Mouse (Mus musculus) lung, adult 10 weeks (tissue): ENCODE data around the gene Pinlyp. TPM values are rescaled to one million over a fixed set of nuclear protein-coding genes. Genes with fewer than 3 reads are reported as not detected.

Source experiments
- polyA plus RNA-seq: library from polyadenylated mRNA; stranded (reverse); fragments of 350-450 nt; fragmentation: Illumina TruSeq; extraction: RNeasy Lipid Tissue Mini Kit (QIAGEN cat#74804); gene quantifications from one replicate; pipeline ENCODE4 v1.2.3, GENCODE M21; 2014; ENCODE audit warnings: low read depth, low replicate concordance; ENCODE audit not compliant: insufficient read depth

The Pinlyp gene
- not detected for polyA plus RNA-seq

DNA sequence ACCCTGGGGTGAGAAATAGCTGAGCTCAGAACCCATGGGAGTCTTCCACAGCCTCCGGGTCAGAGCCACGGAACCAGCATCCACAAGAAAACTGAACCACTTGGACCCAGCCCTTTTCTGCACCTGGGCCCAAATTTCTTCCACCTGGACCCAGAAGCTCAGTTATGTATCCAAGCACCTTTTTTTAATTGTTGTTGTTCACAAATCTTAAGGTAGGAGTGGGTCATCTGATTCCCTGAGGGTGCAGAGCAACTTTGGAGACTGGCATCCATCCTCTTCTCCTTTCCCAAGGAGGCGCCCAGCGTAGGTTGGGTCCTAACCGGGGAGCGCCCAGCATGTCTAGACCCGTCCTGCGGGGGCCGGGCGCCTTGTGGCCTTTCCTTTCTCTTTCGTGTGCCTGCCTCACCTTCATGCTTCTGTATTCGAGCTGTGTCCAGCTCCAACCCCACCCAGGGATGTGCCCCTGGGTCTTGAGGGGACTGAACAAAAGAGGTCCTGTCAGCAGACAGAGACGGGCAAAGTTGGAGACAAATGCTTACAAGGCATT lies at the start of gene Pinlyp, which contains the start of gene Xrcc1:
Gene Pinlyp, minus strand, starts transcription at position 51 of the 547 bp plus-strand sequence.
Gene Xrcc1, plus strand, starts transcription at position 222 of the 547 bp plus-strand sequence.

DNA sequence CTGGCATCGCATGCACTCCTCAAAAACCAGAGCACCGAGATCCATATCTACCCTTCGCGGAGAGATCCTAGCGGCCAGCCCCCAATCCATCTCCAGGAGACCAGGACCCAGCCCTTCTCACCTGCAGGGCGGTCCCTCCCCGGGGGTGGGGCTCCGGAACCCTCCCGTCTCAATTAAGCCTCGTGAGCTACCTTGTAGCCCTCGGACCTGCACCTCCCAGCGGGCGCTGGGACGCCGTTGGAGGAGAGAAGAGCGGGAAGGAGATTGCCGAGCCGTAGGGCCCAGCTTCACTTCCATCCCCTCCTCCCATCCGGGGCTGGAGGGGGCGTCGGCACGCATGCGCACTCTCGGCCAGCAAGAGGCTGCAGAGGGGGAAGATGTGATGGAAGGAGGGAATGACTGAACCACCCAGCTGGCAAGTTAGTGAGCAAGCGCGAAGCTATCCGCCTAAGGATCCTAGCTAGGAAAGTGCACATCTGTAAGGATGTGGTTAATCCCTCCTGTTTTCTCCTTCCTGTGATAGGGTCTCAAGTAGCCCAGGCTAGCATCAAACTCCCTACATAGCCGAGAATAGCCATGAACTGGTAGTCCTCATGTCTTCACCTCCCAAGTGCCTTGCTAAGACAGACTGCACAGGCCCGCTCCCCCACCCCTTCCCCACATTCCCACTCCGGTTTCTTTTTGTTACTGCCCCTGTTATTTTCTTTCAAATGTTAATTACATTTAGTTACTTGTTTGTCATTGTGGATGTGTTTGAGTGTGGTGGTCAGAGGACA lies 41.6 kb upstream of the Pinlyp start, which contains the start of the genes Ethe1 and Zfp575:
Gene Ethe1, plus strand, starts transcription at position 214 of the 776 bp plus-strand sequence.
Gene Zfp575, minus strand, starts transcription at position 312 of the 776 bp plus-strand sequence.

DNA sequence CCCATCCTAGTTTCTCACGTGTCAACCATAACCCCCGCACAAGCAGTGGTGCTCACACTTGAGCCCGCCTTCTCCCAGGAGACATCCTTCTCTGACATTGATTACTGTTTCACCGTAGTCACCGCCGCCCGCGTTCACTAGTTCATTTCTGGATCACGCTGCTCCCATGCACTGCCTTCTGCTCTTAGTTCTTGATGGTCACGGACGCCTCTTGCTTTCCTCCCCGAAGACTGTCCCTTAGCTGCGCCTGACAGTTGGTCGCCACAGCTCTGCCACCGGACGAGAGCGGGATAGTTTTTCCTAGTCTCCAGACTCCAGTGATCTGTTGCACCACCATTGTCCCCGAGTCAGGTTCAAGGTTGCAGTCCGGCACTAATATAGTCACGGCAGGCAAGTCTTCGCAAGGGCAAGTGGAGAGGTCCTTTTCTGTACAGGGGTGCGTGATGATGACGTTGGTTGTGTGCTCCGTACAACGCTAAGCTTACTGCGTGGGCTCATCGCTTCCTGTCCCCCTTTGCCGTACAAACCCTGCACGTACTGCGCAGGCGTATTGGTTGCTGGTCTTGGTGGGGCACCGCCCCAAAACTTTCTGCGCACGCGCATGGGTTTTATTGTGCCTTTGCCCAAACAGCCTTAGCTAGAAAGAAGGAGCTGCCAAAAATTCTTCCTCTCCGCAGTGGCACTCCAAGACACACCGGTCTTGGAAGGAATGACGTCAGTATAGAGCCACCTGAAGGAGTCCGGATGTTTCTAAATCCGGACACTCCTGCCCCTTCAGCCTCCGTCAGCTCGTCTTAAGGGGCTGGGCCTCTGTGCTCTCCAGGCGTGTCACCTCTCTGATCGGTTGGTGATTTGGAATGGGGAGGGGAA lies 15.6 kb downstream of the Pinlyp start, which contains the start of gene Irgq:
Gene Irgq, plus strand, starts transcription at position 628 of the 870 bp plus-strand sequence.

DNA sequence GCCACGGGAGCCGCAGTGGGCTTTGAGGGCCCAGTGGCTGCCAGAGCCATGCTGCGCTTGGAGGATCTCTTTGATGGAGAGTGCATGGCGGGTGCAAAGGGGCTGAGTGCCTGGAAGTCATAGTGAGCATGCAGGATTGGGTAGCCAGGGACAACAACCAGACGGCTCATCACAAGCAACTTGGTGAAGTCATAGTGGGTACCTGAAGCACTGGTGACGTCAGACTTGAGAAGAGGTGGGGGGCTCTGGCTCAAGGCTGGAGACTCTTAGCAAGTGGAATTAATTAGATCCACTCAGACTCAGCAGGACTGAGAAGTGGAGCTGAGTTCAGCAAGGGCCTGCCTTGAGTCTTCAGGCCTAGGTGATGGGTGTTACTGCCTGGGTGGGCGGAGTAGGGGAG lies 33.6 kb downstream of the Pinlyp start, which contains the start of gene AC161166.1:
Gene AC161166.1, minus strand, starts transcription at position 101 of the 400 bp plus-strand sequence.

DNA sequence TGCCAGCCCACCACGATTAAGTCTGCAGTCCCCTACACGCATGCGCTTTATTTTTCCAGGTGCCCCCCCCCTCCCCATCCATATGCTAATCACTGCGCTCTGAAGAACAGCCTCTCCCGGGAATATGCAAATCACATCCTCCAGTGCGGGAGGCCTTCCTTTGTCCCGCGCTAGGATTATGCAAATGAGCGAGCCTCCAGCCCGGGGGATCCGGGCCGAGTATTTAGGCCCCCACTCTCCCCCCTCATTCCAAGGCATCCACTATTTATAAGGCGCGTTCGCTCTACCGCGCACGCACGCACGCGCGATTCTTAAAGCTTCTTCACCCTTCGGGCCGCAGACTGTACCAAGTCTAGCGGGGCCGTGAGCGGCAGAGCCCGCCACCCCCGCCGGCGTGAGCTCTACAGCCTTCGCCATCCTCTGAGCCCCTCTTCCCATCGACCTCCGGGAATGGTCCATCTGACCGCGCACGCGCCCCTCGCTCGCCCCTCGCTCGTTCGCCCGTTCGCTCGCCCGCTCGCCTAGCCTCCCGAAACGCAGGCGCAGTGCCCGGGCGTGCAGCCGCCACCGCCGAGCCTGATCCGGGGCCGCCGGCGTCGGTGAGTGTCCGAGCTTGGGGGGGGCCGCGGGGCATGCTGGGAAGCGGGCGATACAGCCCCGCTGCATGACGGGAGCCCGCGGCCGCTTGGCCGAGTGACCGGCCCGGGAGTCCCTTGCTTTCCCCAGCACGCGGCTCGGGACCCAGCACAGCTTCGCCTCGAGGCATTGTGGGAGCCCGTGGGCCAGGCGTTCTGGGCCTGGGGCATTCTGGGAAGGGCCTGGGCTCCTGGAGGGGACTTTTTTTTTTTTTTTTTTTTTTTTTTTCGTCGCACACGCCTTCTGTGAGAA lies 38.8 kb downstream of the Pinlyp start, which contains the start of gene Zfp428:
Gene Zfp428, plus strand, starts transcription at position 169 of the 888 bp plus-strand sequence.

Other genes starting within 250 kb of the Pinlyp start
- 6.0 TPM for gene Zfp61, start 244.9 kb downstream of the Pinlyp start, polyA plus RNA-seq
- gene Zfp94, start 229.5 kb downstream of the Pinlyp start, polyA plus RNA-seq = 5.2 TPM
- gene Tescl, start 212.2 kb downstream of the Pinlyp start, polyA plus RNA-seq = not detected
- not detected for gene Lypd5, start 196.9 kb downstream of the Pinlyp start, polyA plus RNA-seq
- 4.4 TPM for gene Kcnn4, start 175.9 kb downstream of the Pinlyp start, polyA plus RNA-seq
- gene Smg9, start 146.5 kb downstream of the Pinlyp start, polyA plus RNA-seq = 13.7 TPM
- gene Irgc1, start 93.8 kb downstream of the Pinlyp start, polyA plus RNA-seq = 0.29 TPM
- gene Plaur, start 83.6 kb downstream of the Pinlyp start, polyA plus RNA-seq = 48.8 TPM
- gene Cadm4, start 64.1 kb downstream of the Pinlyp start, polyA plus RNA-seq = 8.8 TPM
- gene Zfp428, start 39.1 kb downstream of the Pinlyp start, polyA plus RNA-seq = 2.8 TPM
- gene AC161166.1, start 33.7 kb downstream of the Pinlyp start, polyA plus RNA-seq = not detected
- gene Irgq, start 15.4 kb downstream of the Pinlyp start, polyA plus RNA-seq = 4.7 TPM
- gene Xrcc1, start 171 bp upstream of the Pinlyp start, polyA plus RNA-seq = 16.8 TPM
- 11.8 TPM for gene Ethe1, start 41.4 kb upstream of the Pinlyp start, polyA plus RNA-seq
- gene Zfp575, start 41.5 kb upstream of the Pinlyp start, polyA plus RNA-seq = 0.08 TPM
- 2.1 TPM for gene Phldb3, start 64.6 kb upstream of the Pinlyp start, polyA plus RNA-seq
- gene Lypd3, start 90.4 kb upstream of the Pinlyp start, polyA plus RNA-seq = not detected
- gene Tex101, start 130.6 kb upstream of the Pinlyp start, polyA plus RNA-seq = not detected
- gene BC049730, start 163.1 kb upstream of the Pinlyp start, polyA plus RNA-seq = not detected
- not detected for gene Gm4763, start 180.8 kb upstream of the Pinlyp start, polyA plus RNA-seq
- gene Cd177, start 214.2 kb upstream of the Pinlyp start, polyA plus RNA-seq = 2.9 TPM
- gene Ceacam10, start 231.1 kb upstream of the Pinlyp start, polyA plus RNA-seq = 0.31 TPM